Mouse (Mus musculus) kidney, adult 2 months (tissue): Measurements from ENCODE around the gene Rtbdn.

Source experiments
- CTCF ChIP-seq: fragments of 200-500 bp; conservative IDR thresholded peaks from 2 replicates; pipeline ENCODE4 v1.5.1; 2011; ENCODE audit warnings: low read depth, mild to moderate bottlenecking, control low read depth, low read length, moderate library complexity, mixed read lengths; ENCODE audit not compliant: insufficient read depth, insufficient read length
- POLR2A ChIP-seq: fragments of 200-500 bp; IDR thresholded peaks from one replicate; pipeline ENCODE4 v1.6.1; 2011; ENCODE audit warnings: low read depth, low read length, control low read depth

GRCm38 (mm10) chr8:84970913-84971312, 24.1 kb downstream of the Rtbdn start:
- TF ChIP-seq CTCF (no peak), POLR2A (no peak)
